Mouse (Mus musculus): ENCODE data around the gene B3galnt2.
"Not testable (repeated sequence)": the region's sequence is repeated elsewhere in the genome, so short reads cannot be mapped to it uniquely, and the experiment has no call there.

B3galnt2 gene

GRCm38 (mm10) chr13:13953874-13954832 lies at the start of gene B3galnt2:
Gene B3galnt2 (plus strand): TSS chr13:13954469.
- DNase-seq (ENCODE audit: low spot score) = peak; percentile 99

GRCm38 (mm10) chr13:13911341-13911740 lies 42.9 kb upstream of the B3galnt2 start:
- DNase-seq (ENCODE audit: low spot score) = no peak

GRCm38 (mm10) chr13:13919396-13919795 lies 34.9 kb upstream of the B3galnt2 start:
- DNase-seq (ENCODE audit: low spot score) = no peak

GRCm38 (mm10) chr13:13922526-13922925 lies 31.7 kb upstream of the B3galnt2 start:
- no peak for DNase-seq (ENCODE audit: low spot score)

- DNase-seq (ENCODE audit: low spot score) = no peak
These were observed 24.3 kb upstream of the B3galnt2 start for GRCm38 (mm10) chr13:13929982-13930381.

- DNase-seq (ENCODE audit: low spot score) = no peak
These were observed 662 bp downstream of the B3galnt2 start for GRCm38 (mm10) chr13:13954931-13955330.

DNA sequence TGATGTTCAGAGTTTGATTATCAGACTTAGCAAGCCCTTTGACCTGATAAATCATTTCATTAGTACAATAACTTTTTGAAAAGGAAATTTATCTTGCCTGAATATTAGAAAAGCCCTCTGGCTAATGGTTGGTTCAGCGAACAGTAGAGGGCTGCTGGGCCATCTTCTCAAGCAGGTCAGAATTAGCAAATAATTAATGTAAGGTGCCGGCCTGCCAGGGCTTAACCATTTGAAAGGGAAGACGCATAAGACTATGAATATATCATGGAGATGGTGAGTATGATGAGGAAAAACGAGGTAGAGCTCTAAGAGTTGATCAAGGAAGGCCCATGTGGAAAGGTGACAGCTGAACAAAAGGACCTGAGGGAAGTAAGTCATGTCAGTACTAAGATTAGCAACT lies 2.4 kb downstream of the B3galnt2 start:
- DNase-seq (ENCODE audit: low spot score) = no peak

GRCm38 (mm10) chr13:13960211-13960610 lies 5.9 kb downstream of the B3galnt2 start:
- DNase-seq (ENCODE audit: low spot score) = no peak

- no peak for DNase-seq (ENCODE audit: low spot score)
These were observed 6.8 kb downstream of the B3galnt2 start for GRCm38 (mm10) chr13:13961046-13961445.

DNA sequence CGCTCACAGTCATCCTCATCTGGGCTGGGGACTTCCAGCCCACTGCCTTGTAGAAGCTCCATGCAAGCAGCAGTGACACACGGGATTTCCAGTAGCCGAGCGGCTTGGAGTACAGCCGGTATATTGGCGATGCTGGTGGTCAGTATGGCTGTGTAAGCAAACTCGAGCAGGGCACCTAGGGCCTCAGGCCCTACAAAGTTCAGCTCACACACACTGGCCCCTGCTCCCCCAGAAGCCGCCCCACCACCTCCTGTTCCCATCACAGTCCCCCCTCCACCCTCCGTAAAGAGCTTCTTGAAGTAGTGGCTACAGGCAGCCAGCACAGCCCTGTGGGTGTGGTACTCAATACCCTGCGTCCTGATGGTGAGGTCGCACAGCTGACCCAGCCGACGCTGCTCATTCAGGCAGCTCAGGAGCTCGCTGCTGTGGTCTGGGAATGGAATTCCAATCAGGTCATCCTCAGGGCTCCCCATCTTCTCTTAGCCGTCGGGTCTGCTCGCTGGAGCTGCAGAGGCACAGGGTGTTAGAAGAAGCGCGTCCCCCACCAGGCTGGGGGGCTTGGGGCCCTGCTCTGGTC lies 11.2 kb downstream of the B3galnt2 start:
- DNase-seq (ENCODE audit: low spot score) = no peak

- DNase-seq (ENCODE audit: low spot score) = no peak
These were observed 11.9 kb downstream of the B3galnt2 start for GRCm38 (mm10) chr13:13966172-13966571.

GRCm38 (mm10) chr13:13968629-13969111 lies 14.4 kb downstream of the B3galnt2 start:
- no peak for DNase-seq (ENCODE audit: low spot score)

GRCm38 (mm10) chr13:13969796-13970195 lies 15.5 kb downstream of the B3galnt2 start:
- no peak for DNase-seq (ENCODE audit: low spot score)

DNA sequence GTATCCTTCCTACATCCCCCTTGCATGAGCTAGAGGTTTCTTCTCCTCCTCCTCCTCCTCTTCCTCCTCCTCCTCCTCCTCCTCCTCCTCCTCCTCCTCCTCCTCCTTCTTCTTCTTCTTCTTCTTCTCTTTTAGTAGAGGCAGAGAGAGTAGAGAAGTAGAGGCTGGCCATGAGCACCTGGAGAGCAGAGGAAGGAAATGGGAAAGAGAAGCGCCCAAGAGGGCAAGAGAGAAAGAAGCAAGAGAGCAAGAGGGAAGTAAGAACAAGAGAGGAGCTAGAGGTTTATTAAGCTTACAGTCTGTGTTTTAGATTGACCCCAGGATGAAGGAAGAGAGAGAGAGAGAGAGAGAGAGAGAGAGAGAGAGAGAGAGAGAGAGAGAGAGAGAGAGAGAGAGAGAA lies 27.6 kb downstream of the B3galnt2 start:
- not testable (repeated sequence) for DNase-seq (ENCODE audit: low spot score)

GRCm38 (mm10) chr13:13983523-13983922 lies 29.3 kb downstream of the B3galnt2 start:
- no peak for DNase-seq (ENCODE audit: low spot score)

GRCm38 (mm10) chr13:13989135-13989534 lies 34.9 kb downstream of the B3galnt2 start:
- peak; percentile 24 for DNase-seq (ENCODE audit: low spot score)

- DNase-seq (ENCODE audit: low spot score) = no peak
These were observed 36.1 kb downstream of the B3galnt2 start for GRCm38 (mm10) chr13:13990391-13990790.

GRCm38 (mm10) chr13:13993041-13993440 lies 38.8 kb downstream of the B3galnt2 start:
- no peak for DNase-seq (ENCODE audit: low spot score)

GRCm38 (mm10) chr13:13995046-13995445 lies 40.8 kb downstream of the B3galnt2 start:
- no peak for DNase-seq (ENCODE audit: low spot score)

DNA sequence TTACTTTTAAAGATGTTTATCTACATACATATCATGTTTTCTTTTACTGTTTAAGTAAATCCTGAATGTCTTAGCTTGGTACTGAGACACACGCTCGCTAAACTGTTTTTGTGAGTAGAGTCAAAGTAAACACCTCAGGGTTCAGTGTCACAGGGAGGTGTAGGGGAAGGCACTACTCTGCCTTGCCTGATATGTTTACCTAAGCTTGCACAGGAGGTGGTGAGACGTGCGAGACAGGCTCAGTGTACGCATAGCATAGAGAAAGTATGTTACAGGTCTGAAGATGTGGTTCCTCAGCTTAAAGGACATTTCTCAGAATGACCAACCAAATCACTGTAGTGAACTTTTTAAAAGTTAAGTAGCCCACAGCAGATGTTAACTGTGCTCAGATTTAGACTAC lies 43.2 kb downstream of the B3galnt2 start:
- no peak for DNase-seq (ENCODE audit: low spot score)

DNA sequence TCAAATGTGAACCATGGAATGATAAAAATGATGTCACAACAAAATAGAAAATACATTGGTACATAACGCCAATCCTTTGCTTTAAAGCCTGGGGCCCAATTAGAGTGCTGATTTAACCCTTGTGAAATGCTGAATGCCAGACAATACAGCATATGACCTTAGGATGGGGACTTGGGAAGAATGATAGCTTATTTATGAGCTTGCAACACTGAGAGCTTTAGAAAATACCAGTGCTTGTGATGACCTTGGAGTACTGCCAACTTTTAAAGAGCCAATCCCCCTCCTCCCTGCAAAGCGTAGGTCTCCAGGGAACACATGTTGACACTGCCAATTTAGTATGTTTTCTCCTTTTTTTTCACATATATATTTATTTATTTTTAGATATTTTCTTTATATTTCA lies 48.4 kb downstream of the B3galnt2 start:
- DNase-seq (ENCODE audit: low spot score) = no peak

DNA sequence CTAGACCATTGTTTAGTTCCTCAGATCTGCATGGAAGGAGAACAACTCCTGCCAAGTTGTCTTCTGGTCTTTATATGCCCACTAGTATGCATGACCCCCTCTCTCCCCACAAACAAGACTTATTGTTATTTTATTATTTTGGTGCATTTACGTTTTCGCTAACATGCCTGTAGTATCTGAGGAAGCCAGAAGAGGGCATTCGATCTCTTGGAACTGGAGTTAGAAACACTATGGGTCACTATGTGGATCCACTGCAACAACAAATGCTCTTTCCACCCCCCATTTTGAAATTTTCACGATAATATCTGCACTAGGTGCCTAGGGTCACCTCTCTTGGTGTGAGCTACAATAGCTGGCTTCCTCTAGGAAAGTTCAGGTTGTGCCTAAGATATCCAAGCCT lies 49.8 kb downstream of the B3galnt2 start:
- DNase-seq (ENCODE audit: low spot score) = peak; percentile 5

DNA sequence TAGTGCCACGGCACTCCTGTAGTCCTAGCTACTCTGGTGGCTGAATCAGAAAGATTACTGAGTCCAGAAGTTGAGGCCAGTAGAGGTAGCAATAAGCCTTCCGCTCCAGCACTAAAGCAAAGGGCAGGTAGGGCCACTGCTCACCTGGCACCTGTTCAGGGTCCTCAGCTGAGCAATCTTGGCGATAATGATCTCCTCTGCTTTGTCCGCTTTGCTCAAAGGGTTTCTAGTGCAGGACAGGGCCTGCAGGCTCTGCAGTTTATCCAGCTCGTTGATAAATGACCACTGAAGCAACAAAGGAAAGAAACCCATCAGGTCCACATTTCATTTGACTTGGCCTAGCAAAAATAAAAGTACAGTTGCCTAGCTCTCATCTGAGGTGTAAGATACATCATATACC lies 50.7 kb downstream of the B3galnt2 start:
- DNase-seq (ENCODE audit: low spot score) = no peak
